Comparison of ENCODE assay signal across 12 mouse cellular contexts in genomic region chr10:122991648-122992047, GRCm38 (mm10).
DNase-seq lines count a peak whose midpoint lies in the region; ATAC-seq and TF ChIP-seq lines count a peak whose summit lies in the region.
"Had no signal": no experiment of that assay in that cellular context is flagged by ENCODE, and none has a peak within 500 bp of the region (broad histone marks: within the 10 kb centered on the region; RNA-seq: fewer than 3 reads in every experiment).

No protein-coding gene starts in this region.

- no peak for TF ChIP-seq POLR2A in thymus, adult 2 months (IDR thresholded peaks at IDR 0.05; ENCODE audit: control insufficient read depth, extremely low read depth, insufficient read depth, low read length, poor library complexity)

- H3K9ac ChIP-seq in embryonic facial prominence, embryonic 13.5 days, result no peak overlapping the region
- H3K9ac ChIP-seq in hindbrain, postnatal 0 days (replicated peaks; ENCODE audit: low read length), result no peak overlapping the region
- no peak overlapping the region for H3K9ac ChIP-seq in hindbrain, embryonic 11.5 days (ENCODE audit: low read depth, low read length)

- no peak for TF ChIP-seq CTCF in hindbrain, postnatal 0 days (IDR thresholded peaks at IDR 0.05; ENCODE audit: low read depth)
- no peak for TF ChIP-seq CTCF in thymus, adult 2 months (IDR thresholded peaks at IDR 0.05; ENCODE audit: borderline replicate concordance, control insufficient read depth, extremely low read depth, insufficient read depth, low read length, poor library complexity)

- H3K9me3 ChIP-seq in embryonic facial prominence, embryonic 13.5 days, result no peaks in the 10 kb centered on the region
- no peaks in the 10 kb centered on the region for H3K9me3 ChIP-seq in embryonic facial prominence, embryonic 10.5 days
- no peaks in the 10 kb centered on the region for H3K9me3 ChIP-seq in hindbrain, postnatal 0 days (ENCODE audit: low read length)
- H3K9me3 ChIP-seq in hindbrain, embryonic 11.5 days (ENCODE audit: control insufficient read depth, low read length), result no peaks in the 10 kb centered on the region

- no peak overlapping the region for H3K4me2 ChIP-seq in embryonic facial prominence, embryonic 13.5 days
- H3K4me2 ChIP-seq in hindbrain, postnatal 0 days (ENCODE audit: low read depth, low read length), result no peak overlapping the region
- no peak overlapping the region for H3K4me2 ChIP-seq in hindbrain, embryonic 11.5 days (replicated peaks; ENCODE audit: low read depth, low read length)

- H3K36me3 ChIP-seq in embryonic facial prominence, embryonic 13.5 days, result peaks cover 41% of the 10 kb centered on the region
- H3K36me3 ChIP-seq in embryonic facial prominence, embryonic 10.5 days (replicated peaks), result peaks cover 42% of the 10 kb centered on the region
- peaks cover 17% of the 10 kb centered on the region; the same call in 1 of the 2 replicates for H3K36me3 ChIP-seq in hindbrain, postnatal 0 days (ENCODE audit: insufficient read depth, low read length)
- peaks cover 6% of the 10 kb centered on the region; the same call in 1 of the 2 replicates for H3K36me3 ChIP-seq in hindbrain, embryonic 11.5 days (ENCODE audit: control insufficient read depth, insufficient read depth, low read length)
- H3K36me3 ChIP-seq in thymus, adult 2 months (ENCODE audit: control insufficient read depth, insufficient read depth, low read length), result peaks cover 16% of the 10 kb centered on the region

- peak overlapping the region; percentile 70 for H3K27ac ChIP-seq in embryonic facial prominence, embryonic 13.5 days
- no peak overlapping the region for H3K27ac ChIP-seq in embryonic facial prominence, embryonic 10.5 days (replicated peaks)
- H3K27ac ChIP-seq in hindbrain, postnatal 0 days, result peak overlapping the region; percentile 45; the same call in 1 of the 2 replicates
- H3K27ac ChIP-seq in hindbrain, embryonic 11.5 days (ENCODE audit: low read depth, low read length), result no peak overlapping the region
- H3K27ac ChIP-seq in thymus, adult 2 months (ENCODE audit: control insufficient read depth, insufficient read depth, low read length), result no peak overlapping the region

- peaks cover 20% of the 10 kb centered on the region for H3K4me1 ChIP-seq in embryonic facial prominence, embryonic 13.5 days
- peaks cover 12% of the 10 kb centered on the region for H3K4me1 ChIP-seq in embryonic facial prominence, embryonic 10.5 days
- no peaks in the 10 kb centered on the region for H3K4me1 ChIP-seq in hindbrain, postnatal 0 days (ENCODE audit: insufficient read depth, low read length)
- H3K4me1 ChIP-seq in hindbrain, embryonic 11.5 days (replicated peaks; ENCODE audit: control insufficient read depth, insufficient read depth, low read length), result no peaks in the 10 kb centered on the region
- peaks cover 7% of the 10 kb centered on the region for H3K4me1 ChIP-seq in thymus, adult 2 months (replicated peaks; ENCODE audit: control insufficient read depth, insufficient read depth, low read length)

- ATAC-seq in embryonic facial prominence, embryonic 13.5 days (ENCODE audit: insufficient number of reproducible peaks, insufficient read depth, low FRiP score, low TSS enrichment, low read depth), result no peak
- ATAC-seq in hindbrain, postnatal 0 days, result no peak
- ATAC-seq in hindbrain, embryonic 11.5 days (ENCODE audit: low FRiP score), result no peak

- intact Hi-C loops in left cerebral cortex, postnatal 4 days (cut with DNase I), result no loop called here

- no peak overlapping the region for H3K4me3 ChIP-seq in embryonic facial prominence, embryonic 13.5 days
- no peak overlapping the region for H3K4me3 ChIP-seq in embryonic facial prominence, embryonic 10.5 days
- H3K4me3 ChIP-seq in hindbrain, postnatal 0 days (ENCODE audit: low read length), result no peak overlapping the region
- H3K4me3 ChIP-seq in hindbrain, embryonic 11.5 days (ENCODE audit: low read depth, low read length), result no peak overlapping the region
- no peak overlapping the region for H3K4me3 ChIP-seq in thymus, adult 2 months (ENCODE audit: control insufficient read depth, insufficient read depth, low read length)

- WGBS in embryonic facial prominence, embryonic 13.5 days, result 91% methylated on average over 9 of the region's 9 CpGs
- 92% methylated on average over 9 of the region's 9 CpGs for WGBS in embryonic facial prominence, embryonic 10.5 days
- 83% methylated on average over 9 of the region's 9 CpGs for WGBS in hindbrain, postnatal 0 days
- 95% methylated on average over 9 of the region's 9 CpGs for WGBS in hindbrain, embryonic 11.5 days
- WGBS in thymus, adult 2 months, result 92% methylated on average over 9 of the region's 9 CpGs

- no peaks in the 10 kb centered on the region for H3K27me3 ChIP-seq in embryonic facial prominence, embryonic 13.5 days
- no peaks in the 10 kb centered on the region for H3K27me3 ChIP-seq in embryonic facial prominence, embryonic 10.5 days (replicated peaks; ENCODE audit: low read depth, poor library complexity, severe bottlenecking)
- no peaks in the 10 kb centered on the region for H3K27me3 ChIP-seq in hindbrain, postnatal 0 days (ENCODE audit: insufficient read depth, low read length)
- H3K27me3 ChIP-seq in hindbrain, embryonic 11.5 days (ENCODE audit: control insufficient read depth, insufficient read depth, low read length), result no peaks in the 10 kb centered on the region
- no peaks in the 10 kb centered on the region for H3K27me3 ChIP-seq in thymus, adult 2 months (ENCODE audit: control insufficient read depth, insufficient read depth, low read length)

- no peak for DNase-seq in embryonic facial prominence, embryonic 10.5 days (ENCODE audit: low spot score)
- no peak for DNase-seq in hindbrain, postnatal 0 days (ENCODE audit: low spot score)
- no peak for DNase-seq in hindbrain, embryonic 11.5 days (ENCODE audit: low spot score)
- DNase-seq in right cerebral cortex, postnatal 4 days, result peak; percentile 21
- no peak for DNase-seq in right cerebral cortex, adult 2 months (ENCODE audit: low spot score in 2 of 2)
- no peak for DNase-seq in thymus, adult 2 months
- DNase-seq in left cerebral cortex, postnatal 4 days, result no peak
- DNase-seq: adrenal gland, postnatal 10 days; kidney, postnatal 4 days; lung, adult 2 months; retina, postnatal 1 day had no signal

Comparison
In these comparisons a context has a peak if more than half of its experiments do, and no peak if none do; other contexts are left out.
1. H3K27ac ChIP-seq: peak in embryonic facial prominence, embryonic 13.5 days (single experiment) and hindbrain, postnatal 0 days (single experiment); none in embryonic facial prominence, embryonic 10.5 days (single experiment), hindbrain, embryonic 11.5 days (single experiment) and thymus, adult 2 months (single experiment).